Mouse (Mus musculus): ENCODE data around the gene Fmnl2. TPM values are rescaled to one million over a fixed set of nuclear protein-coding genes. Genes with fewer than 3 reads are reported as not detected.

The Fmnl2 gene
- polyA plus RNA-seq, 1 experiment from 2014 or later: 9.0 TPM

- Histone ChIP-seq H3K27ac (ENCODE audit: low read depth, low read length) (0 out of 2 replicates have a peak overlapping the region, but pooled peaks have one; percentile 23), H3K4me1 (ENCODE audit: control insufficient read depth, insufficient read depth, low read depth, low read length) (peaks cover 31% of the 10 kb centered on the region), H3K27me3 (replicated peaks; ENCODE audit: control insufficient read depth, insufficient read depth, low read length) (no peaks in the 10 kb centered on the region), H3K4me3 (ENCODE audit: low read length) (peak overlapping the region; percentile 99), H3K4me2 (ENCODE audit: low read length) (peak overlapping the region; percentile 85), H3K9ac (ENCODE audit: low read depth, low read length) (peak overlapping the region; percentile 98; the same call in 1 of the 2 replicates), H3K36me3 (ENCODE audit: control insufficient read depth, insufficient read depth, low read length) (no peaks in the 10 kb centered on the region), H3K9me3 (ENCODE audit: control insufficient read depth, low read length) (no peaks in the 10 kb centered on the region)
- 11% methylated on average over 8 of the region's 8 CpGs for WGBS
- no peak for ATAC-seq
Observed at GRCm38 (mm10) chr2:52860111-52860775, 2.6 kb downstream of the Fmnl2 start.

- 81% methylated on average over 9 of the region's 9 CpGs for WGBS
- no peak for ATAC-seq
- H3K9ac ChIP-seq (ENCODE audit: low read depth, low read length): no peak overlapping the region
Observed at GRCm38 (mm10) chr2:52862046-52862759, 4.5 kb downstream of the Fmnl2 start.

GRCm38 (mm10) chr2:52862760-52863124 lies 5.1 kb downstream of the Fmnl2 start:
- H3K9me3 ChIP-seq (ENCODE audit: control insufficient read depth, low read length): no peaks in the 10 kb centered on the region
- H3K9ac ChIP-seq (ENCODE audit: low read depth, low read length): no peak overlapping the region
- WGBS: 70% methylated on average over 4 of the region's 4 CpGs
- H3K27ac ChIP-seq (ENCODE audit: low read depth, low read length): no peak overlapping the region
- peaks cover 27% of the 10 kb centered on the region for H3K4me1 ChIP-seq (ENCODE audit: control insufficient read depth, insufficient read depth, low read depth, low read length)
- ATAC-seq: no peak
- H3K27me3 ChIP-seq (replicated peaks; ENCODE audit: control insufficient read depth, insufficient read depth, low read length): no peaks in the 10 kb centered on the region
- no peak overlapping the region for H3K4me3 ChIP-seq (ENCODE audit: low read length)
- no peak overlapping the region for H3K4me2 ChIP-seq (ENCODE audit: low read length)
- no peaks in the 10 kb centered on the region for H3K36me3 ChIP-seq (ENCODE audit: control insufficient read depth, insufficient read depth, low read length)

More at GRCm38 (mm10) chr2:52862046-52862759, 4.5 kb downstream of the Fmnl2 start:
- Histone ChIP-seq H3K4me1 (ENCODE audit: control insufficient read depth, insufficient read depth, low read depth, low read length) (peaks cover 28% of the 10 kb centered on the region), H3K9me3 (ENCODE audit: control insufficient read depth, low read length) (no peaks in the 10 kb centered on the region), H3K4me2 (ENCODE audit: low read length) (no peak overlapping the region), H3K4me3 (ENCODE audit: low read length) (no peak overlapping the region), H3K27ac (ENCODE audit: low read depth, low read length) (no peak overlapping the region), H3K36me3 (ENCODE audit: control insufficient read depth, insufficient read depth, low read length) (no peaks in the 10 kb centered on the region), H3K27me3 (replicated peaks; ENCODE audit: control insufficient read depth, insufficient read depth, low read length) (no peaks in the 10 kb centered on the region)

- H3K27me3 ChIP-seq (replicated peaks; ENCODE audit: control insufficient read depth, insufficient read depth, low read length): no peaks in the 10 kb centered on the region
- H3K27ac ChIP-seq (ENCODE audit: low read depth, low read length): no peak overlapping the region
- ATAC-seq: no peak
- peaks cover 21% of the 10 kb centered on the region for H3K4me1 ChIP-seq (ENCODE audit: control insufficient read depth, insufficient read depth, low read depth, low read length)
- no peaks in the 10 kb centered on the region for H3K9me3 ChIP-seq (ENCODE audit: control insufficient read depth, low read length)
- H3K4me2 ChIP-seq (ENCODE audit: low read length): no peak overlapping the region
- WGBS: 95% methylated on average over 7 of the region's 7 CpGs
- no peak overlapping the region for H3K9ac ChIP-seq (ENCODE audit: low read depth, low read length)
- H3K4me3 ChIP-seq (ENCODE audit: low read length): no peak overlapping the region
- H3K36me3 ChIP-seq (ENCODE audit: control insufficient read depth, insufficient read depth, low read length): no peaks in the 10 kb centered on the region
Observed at GRCm38 (mm10) chr2:52864635-52865034, 7.0 kb downstream of the Fmnl2 start.

GRCm38 (mm10) chr2:52866151-52866550 lies 8.5 kb downstream of the Fmnl2 start:
- H3K27ac ChIP-seq (ENCODE audit: low read depth, low read length): no peak overlapping the region
- peaks cover 8% of the 10 kb centered on the region for H3K4me1 ChIP-seq (ENCODE audit: control insufficient read depth, insufficient read depth, low read depth, low read length)
- no peak for ATAC-seq
- no peaks in the 10 kb centered on the region for H3K9me3 ChIP-seq (ENCODE audit: control insufficient read depth, low read length)
- no peak overlapping the region for H3K4me2 ChIP-seq (ENCODE audit: low read length)
- H3K9ac ChIP-seq (ENCODE audit: low read depth, low read length): no peak overlapping the region
- no peaks in the 10 kb centered on the region for H3K27me3 ChIP-seq (replicated peaks; ENCODE audit: control insufficient read depth, insufficient read depth, low read length)
- H3K36me3 ChIP-seq (ENCODE audit: control insufficient read depth, insufficient read depth, low read length): no peaks in the 10 kb centered on the region
- WGBS: 66% methylated on average over 3 of the region's 3 CpGs
- no peak overlapping the region for H3K4me3 ChIP-seq (ENCODE audit: low read length)

- Histone ChIP-seq H3K4me2 (ENCODE audit: low read length) (no peak overlapping the region), H3K9ac (ENCODE audit: low read depth, low read length) (no peak overlapping the region), H3K27ac (ENCODE audit: low read depth, low read length) (no peak overlapping the region), H3K4me3 (ENCODE audit: low read length) (no peak overlapping the region), H3K36me3 (ENCODE audit: control insufficient read depth, insufficient read depth, low read length) (no peaks in the 10 kb centered on the region), H3K27me3 (replicated peaks; ENCODE audit: control insufficient read depth, insufficient read depth, low read length) (no peaks in the 10 kb centered on the region), H3K9me3 (ENCODE audit: control insufficient read depth, low read length) (no peaks in the 10 kb centered on the region), H3K4me1 (ENCODE audit: control insufficient read depth, insufficient read depth, low read depth, low read length) (no peaks in the 10 kb centered on the region; the same call in 1 of the 2 replicates)
- no peak for ATAC-seq
- 91% methylated on average over 9 of the region's 9 CpGs for WGBS
Observed at GRCm38 (mm10) chr2:52867781-52868180, 10.1 kb downstream of the Fmnl2 start.

GRCm38 (mm10) chr2:52868181-52868580 lies 10.5 kb downstream of the Fmnl2 start:
- no peak overlapping the region for H3K4me3 ChIP-seq (ENCODE audit: low read length)
- no peaks in the 10 kb centered on the region for H3K9me3 ChIP-seq (ENCODE audit: control insufficient read depth, low read length)
- ATAC-seq: no peak
- H3K9ac ChIP-seq (ENCODE audit: low read depth, low read length): no peak overlapping the region
- no peak overlapping the region for H3K4me2 ChIP-seq (ENCODE audit: low read length)
- 0 out of 2 replicates have a peak, but pooled peaks cover under 1% of the 10 kb centered on the region for H3K4me1 ChIP-seq (ENCODE audit: control insufficient read depth, insufficient read depth, low read depth, low read length)
- H3K27ac ChIP-seq (ENCODE audit: low read depth, low read length): no peak overlapping the region
- no peaks in the 10 kb centered on the region for H3K27me3 ChIP-seq (replicated peaks; ENCODE audit: control insufficient read depth, insufficient read depth, low read length)
- H3K36me3 ChIP-seq (ENCODE audit: control insufficient read depth, insufficient read depth, low read length): no peaks in the 10 kb centered on the region
- WGBS: 71% methylated on average over 5 of the region's 5 CpGs

GRCm38 (mm10) chr2:52872636-52873035 lies 15.0 kb downstream of the Fmnl2 start:
- H3K36me3 ChIP-seq (ENCODE audit: control insufficient read depth, insufficient read depth, low read length): no peaks in the 10 kb centered on the region
- H3K27me3 ChIP-seq (replicated peaks; ENCODE audit: control insufficient read depth, insufficient read depth, low read length): no peaks in the 10 kb centered on the region
- H3K4me1 ChIP-seq (ENCODE audit: control insufficient read depth, insufficient read depth, low read depth, low read length): 0 out of 2 replicates have a peak, but pooled peaks cover 8% of the 10 kb centered on the region
- H3K4me2 ChIP-seq (ENCODE audit: low read length): no peak overlapping the region
- no peak overlapping the region for H3K27ac ChIP-seq (ENCODE audit: low read depth, low read length)
- H3K9ac ChIP-seq (ENCODE audit: low read depth, low read length): no peak overlapping the region
- no peak overlapping the region for H3K4me3 ChIP-seq (ENCODE audit: low read length)
- no peaks in the 10 kb centered on the region for H3K9me3 ChIP-seq (ENCODE audit: control insufficient read depth, low read length)
- 77% methylated on average over 5 of the region's 5 CpGs for WGBS
- no peak for ATAC-seq

- ATAC-seq: peak; percentile 23; the same call in 1 of the 2 replicates
- H3K27ac ChIP-seq (ENCODE audit: low read depth, low read length): no peak overlapping the region
- H3K36me3 ChIP-seq (ENCODE audit: control insufficient read depth, insufficient read depth, low read length): no peaks in the 10 kb centered on the region
- H3K4me2 ChIP-seq (ENCODE audit: low read length): no peak overlapping the region
- H3K4me1 ChIP-seq (ENCODE audit: control insufficient read depth, insufficient read depth, low read depth, low read length): peaks cover 8% of the 10 kb centered on the region; the same call in 1 of the 2 replicates
- H3K9me3 ChIP-seq (ENCODE audit: control insufficient read depth, low read length): no peaks in the 10 kb centered on the region
- no peaks in the 10 kb centered on the region for H3K27me3 ChIP-seq (replicated peaks; ENCODE audit: control insufficient read depth, insufficient read depth, low read length)
- H3K4me3 ChIP-seq (ENCODE audit: low read length): no peak overlapping the region
- WGBS: 53% methylated on average over 18 of the region's 18 CpGs
- H3K9ac ChIP-seq (ENCODE audit: low read depth, low read length): peak overlapping the region; percentile 3; the same call in 1 of the 2 replicates
Observed at GRCm38 (mm10) chr2:52873276-52874063, 15.8 kb downstream of the Fmnl2 start.

Data from hindbrain, embryonic 16.5 days (tissue).